Mouse (Mus musculus) bone marrow, adult 2 months (tissue): ENCODE results near the gene Pald1. TPM values are rescaled to one million over a fixed set of nuclear protein-coding genes. Genes with fewer than 3 reads are reported as not detected.

Source experiments
- H3K27ac ChIP-seq: fragments of 200-500 bp; 2 replicates; pipeline ENCODE4 v1.5.1; 2012; ENCODE audit warnings: low read depth, mild to moderate bottlenecking, control low read depth, inconsistent platforms, low read length; ENCODE audit not compliant: control insufficient read depth, poor library complexity, insufficient read depth
- H3K4me1 ChIP-seq: fragments of 200-500 bp; 2 replicates; pipeline ENCODE4 v1.6.1; 2011; ENCODE audit warnings: low read length; ENCODE audit not compliant: control insufficient read depth, insufficient read depth
- H3K4me3 ChIP-seq: fragments of 200-500 bp; replicated peaks from 2 replicates; pipeline ENCODE3; 2011; ENCODE audit warnings: mild to moderate bottlenecking, low read depth, low read length, control low read depth; ENCODE audit not compliant: control insufficient read depth
- CTCF ChIP-seq: fragments of 200-500 bp; IDR thresholded peaks from 2 replicates; pipeline ENCODE4 v1.5.1; 2011; ENCODE audit warnings: low read length, control low read depth; ENCODE audit not compliant: control insufficient read depth, insufficient read depth
- POLR2A ChIP-seq: fragments of 200-500 bp; IDR thresholded peaks from 2 replicates; pipeline ENCODE4 v1.6.1; 2011; ENCODE audit warnings: low read depth, mild to moderate bottlenecking, control low read depth, low read length, borderline replicate concordance; ENCODE audit not compliant: control insufficient read depth
- WGBS: fragments of 180-500 bp; shearing (Covaris S2); methylation state at CpG from one replicate; pipeline ENCODE4 v1.1.7; 2018; 5-methylcytosine and 5-hydroxymethylcytosine counted together
- polyA plus RNA-seq: library from polyadenylated mRNA; stranded (reverse); fragments of >200 nt; gene quantifications from 2 replicates; pipeline ENCODE4 v1.2.4, GENCODE M21; 2011; ENCODE audit warnings: low replicate concordance; ENCODE audit not compliant: missing spikeins, insufficient read depth, insufficient read length

Pald1 gene
- polyA plus RNA-seq, 1 experiment: 4.1 TPM

GRCm38 (mm10) chr10:61312754-61313153, 70.6 kb downstream of the Pald1 start:
- TF ChIP-seq CTCF: no peak
- TF ChIP-seq POLR2A: no peak
- Histone ChIP-seq H3K4me1 (no peaks in the 10 kb centered on the region), H3K4me3 (no peak overlapping the region), H3K27ac (no peak overlapping the region)
- 39% methylated on average over 7 of the region's 7 CpGs for WGBS

- Histone ChIP-seq H3K4me1 (no peaks in the 10 kb centered on the region), H3K4me3 (no peak overlapping the region), H3K27ac (no peak overlapping the region)
- WGBS: 82% methylated on average over 6 of the region's 6 CpGs
- TF ChIP-seq POLR2A: no peak
- TF ChIP-seq CTCF: no peak
These were observed 71.2 kb downstream of the Pald1 start for GRCm38 (mm10) chr10:61312159-61312558.

- H3K4me1 ChIP-seq: no peaks in the 10 kb centered on the region
- no peak overlapping the region for H3K27ac ChIP-seq
- no peak overlapping the region for H3K4me3 ChIP-seq
- WGBS: 74% methylated on average over 11 of the region's 12 CpGs
- TF ChIP-seq CTCF: no peak
- no peak for TF ChIP-seq POLR2A
These were observed 74.5 kb downstream of the Pald1 start for GRCm38 (mm10) chr10:61308706-61309320.

GRCm38 (mm10) chr10:61305928-61306590, 77.3 kb downstream of the Pald1 start:
- H3K27ac ChIP-seq: no peak overlapping the region
- no peaks in the 10 kb centered on the region for H3K4me1 ChIP-seq
- H3K4me3 ChIP-seq: no peak overlapping the region
- WGBS: 14% methylated on average over 13 of the region's 13 CpGs
- TF ChIP-seq CTCF (no peak), POLR2A (no peak)

- WGBS: 80% methylated on average over 6 of the region's 6 CpGs
- H3K4me3 ChIP-seq: no peak overlapping the region
- H3K4me1 ChIP-seq: no peaks in the 10 kb centered on the region
- TF ChIP-seq CTCF (no peak), POLR2A (no peak)
- no peak overlapping the region for H3K27ac ChIP-seq
These were observed 79.3 kb downstream of the Pald1 start for GRCm38 (mm10) chr10:61304046-61304445.

GRCm38 (mm10) chr10:61300996-61301395, 82.3 kb downstream of the Pald1 start:
- Histone ChIP-seq H3K4me1 (no peaks in the 10 kb centered on the region; the same call in 1 of the 2 replicates), H3K27ac (no peak overlapping the region), H3K4me3 (no peak overlapping the region)
- TF ChIP-seq POLR2A: no peak
- TF ChIP-seq CTCF: no peak
- 17% methylated on average over 3 of the region's 3 CpGs for WGBS

- Histone ChIP-seq H3K27ac (no peak within 1 kb of the TSS), H3K4me1 (no peaks in the 10 kb centered on the region; the same call in 1 of the 2 replicates), H3K4me3 (no peak within 1 kb of the TSS)
- TF ChIP-seq CTCF (no peak), POLR2A (0 out of 2 replicates have a peak, but pooled peaks have one; percentile 17)
- WGBS: 26% methylated on average over 7 of the region's 7 CpGs
These were observed 85.9 kb downstream of the Pald1 start, which contains the start of gene Prf1 for GRCm38 (mm10) chr10:61297477-61297876. Gene Prf1 (plus strand): TSS chr10:61297833.

- H3K27ac ChIP-seq: no peak overlapping the region
- TF ChIP-seq CTCF (no peak), POLR2A (no peak)
- WGBS: 43% methylated on average over 8 of the region's 8 CpGs
These were observed 86.5 kb downstream of the Pald1 start for GRCm38 (mm10) chr10:61296713-61297445.

More at GRCm38 (mm10) chr10:61296713-61297445, 86.5 kb downstream of the Pald1 start:
- H3K4me3 ChIP-seq: no peak overlapping the region
- no peaks in the 10 kb centered on the region; the same call in 1 of the 2 replicates for H3K4me1 ChIP-seq
